Mouse (Mus musculus): ENCODE data around the gene Cuedc1. TPM values are rescaled to one million over a fixed set of nuclear protein-coding genes. Genes with fewer than 3 reads are reported as not detected.

The Cuedc1 gene
- polyA plus RNA-seq, 1 experiment from 2014 or later, result 27.1 TPM

DNA sequence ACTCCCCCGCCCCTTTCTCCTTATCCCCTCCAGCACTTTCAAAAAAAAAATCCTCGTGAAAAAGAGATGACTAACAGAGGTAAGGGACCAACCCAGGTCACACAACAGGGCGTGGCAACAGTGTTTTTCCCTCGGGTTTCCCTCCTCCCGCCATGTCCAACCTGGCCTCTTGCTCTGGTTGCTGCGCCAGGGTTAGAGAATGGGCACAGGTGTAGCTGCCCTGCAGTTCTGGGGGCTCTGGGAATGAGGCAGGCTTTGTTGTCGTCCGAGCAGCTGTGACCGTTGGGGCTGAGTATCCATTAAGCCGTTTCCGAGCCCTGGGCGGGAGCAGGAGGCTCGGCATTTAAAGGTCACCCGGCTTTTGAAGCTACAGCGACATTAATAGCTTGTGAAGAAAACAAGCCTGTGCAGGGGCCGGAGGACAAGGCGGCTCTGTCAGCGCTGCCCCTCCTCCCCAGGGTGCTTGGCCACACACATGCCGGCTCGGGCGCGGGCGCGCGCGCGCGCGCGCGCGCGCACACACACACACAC, 63.3 kb downstream of the Cuedc1 start:
- peaks cover 12% of the 10 kb centered on the region; the same call in 1 of the 2 replicates for H3K36me3 ChIP-seq
- DNase-seq (ENCODE audit: low spot score), result peak; percentile 88
- H3K27ac ChIP-seq, result peak overlapping the region; percentile 92
- H3K4me1 ChIP-seq (replicated peaks), result peaks cover 86% of the 10 kb centered on the region
- peaks cover 12% of the 10 kb centered on the region for H3K27me3 ChIP-seq (ENCODE audit: insufficient read depth, poor library complexity, severe bottlenecking)
- H3K9me3 ChIP-seq, result no peaks in the 10 kb centered on the region
- H3K4me3 ChIP-seq, result peak overlapping the region; percentile 51
- WGBS, result 0% methylated on average over 20 of the region's 33 CpGs

- peak overlapping the region; percentile 92 for H3K27ac ChIP-seq
- H3K4me1 ChIP-seq (replicated peaks), result peaks cover 84% of the 10 kb centered on the region
- H3K9me3 ChIP-seq, result no peaks in the 10 kb centered on the region
- under 1% methylated on average over 15 of the region's 15 CpGs for WGBS
- peaks cover 12% of the 10 kb centered on the region; the same call in 1 of the 2 replicates for H3K36me3 ChIP-seq
- H3K4me3 ChIP-seq, result peak overlapping the region; percentile 51
- peaks cover 12% of the 10 kb centered on the region for H3K27me3 ChIP-seq (ENCODE audit: insufficient read depth, poor library complexity, severe bottlenecking)
- DNase-seq (ENCODE audit: low spot score), result peak; percentile 91
Measured at GRCm38 (mm10) chr11:88161651-88162362, 63.9 kb downstream of the Cuedc1 start.

- Histone ChIP-seq H3K36me3 (peaks cover 12% of the 10 kb centered on the region; the same call in 1 of the 2 replicates), H3K27ac (peak overlapping the region; percentile 78), H3K4me1 (replicated peaks) (peaks cover 81% of the 10 kb centered on the region), H3K4me3 (no peak overlapping the region), H3K9me3 (no peaks in the 10 kb centered on the region), H3K27me3 (ENCODE audit: insufficient read depth, poor library complexity, severe bottlenecking) (peaks cover 12% of the 10 kb centered on the region)
- WGBS, result 49% methylated on average over 4 of the region's 4 CpGs
- DNase-seq (ENCODE audit: low spot score), result no peak
Measured at GRCm38 (mm10) chr11:88162740-88163139, 64.9 kb downstream of the Cuedc1 start.

GRCm38 (mm10) chr11:88164213-88164723, 66.4 kb downstream of the Cuedc1 start:
- no peaks in the 10 kb centered on the region for H3K9me3 ChIP-seq
- peaks cover 84% of the 10 kb centered on the region for H3K4me1 ChIP-seq (replicated peaks)
- no peak for DNase-seq (ENCODE audit: low spot score)
- peaks cover 12% of the 10 kb centered on the region; the same call in 1 of the 2 replicates for H3K36me3 ChIP-seq
- H3K27ac ChIP-seq, result peak overlapping the region; percentile 77
- H3K4me3 ChIP-seq, result 0 out of 2 replicates have a peak overlapping the region, but pooled peaks have one; percentile 2
- peaks cover 19% of the 10 kb centered on the region for H3K27me3 ChIP-seq (ENCODE audit: insufficient read depth, poor library complexity, severe bottlenecking)
- WGBS, result 88% methylated on average over 7 of the region's 7 CpGs

DNA sequence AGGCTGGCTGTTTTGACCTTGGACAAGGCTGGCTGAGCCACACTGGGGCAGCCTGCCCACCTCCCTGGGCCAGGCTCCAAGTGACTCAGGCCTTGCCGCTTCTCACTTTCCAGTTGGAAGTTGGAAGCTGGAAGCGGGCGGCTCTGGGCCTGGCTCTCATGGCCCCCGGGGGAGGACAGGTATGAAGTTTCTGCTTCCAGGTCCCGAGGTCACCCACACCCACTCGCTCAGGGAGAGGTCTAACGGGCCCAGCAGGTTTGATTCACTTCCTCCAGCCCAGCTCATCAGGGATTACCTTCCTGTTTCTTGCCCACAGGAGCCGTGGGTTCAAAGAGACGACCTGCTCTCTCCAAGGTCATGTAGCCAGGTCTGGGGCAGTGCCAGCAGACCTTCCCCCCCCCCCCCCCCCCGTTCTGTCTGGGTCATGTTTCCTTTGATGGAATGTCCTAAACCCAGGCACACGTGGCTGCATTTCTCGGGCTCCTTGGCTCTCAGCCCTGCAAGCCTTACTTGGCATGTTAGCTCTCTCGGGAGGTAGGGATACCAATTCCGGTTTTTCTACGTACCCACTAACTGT, 67.0 kb downstream of the Cuedc1 start:
- H3K9me3 ChIP-seq, result no peaks in the 10 kb centered on the region
- no peak for DNase-seq (ENCODE audit: low spot score)
- 0 out of 2 replicates have a peak overlapping the region, but pooled peaks have one; percentile 2 for H3K4me3 ChIP-seq
- peaks cover 17% of the 10 kb centered on the region; the same call in 1 of the 2 replicates for H3K36me3 ChIP-seq
- H3K27me3 ChIP-seq (ENCODE audit: insufficient read depth, poor library complexity, severe bottlenecking), result peaks cover 19% of the 10 kb centered on the region
- H3K27ac ChIP-seq, result peak overlapping the region; percentile 77
- H3K4me1 ChIP-seq (replicated peaks), result peaks cover 84% of the 10 kb centered on the region
- 48% methylated on average over 15 of the region's 15 CpGs for WGBS

GRCm38 (mm10) chr11:88165683-88166364, 68.0 kb downstream of the Cuedc1 start:
- Histone ChIP-seq H3K4me3 (no peak overlapping the region), H3K4me1 (replicated peaks) (peaks cover 84% of the 10 kb centered on the region), H3K9me3 (no peaks in the 10 kb centered on the region), H3K27ac (peak overlapping the region; percentile 75), H3K27me3 (ENCODE audit: insufficient read depth, poor library complexity, severe bottlenecking) (peaks cover 28% of the 10 kb centered on the region), H3K36me3 (peaks cover 20% of the 10 kb centered on the region; the same call in 1 of the 2 replicates)
- WGBS, result 75% methylated on average over 10 of the region's 10 CpGs
- DNase-seq (ENCODE audit: low spot score), result no peak

DNA sequence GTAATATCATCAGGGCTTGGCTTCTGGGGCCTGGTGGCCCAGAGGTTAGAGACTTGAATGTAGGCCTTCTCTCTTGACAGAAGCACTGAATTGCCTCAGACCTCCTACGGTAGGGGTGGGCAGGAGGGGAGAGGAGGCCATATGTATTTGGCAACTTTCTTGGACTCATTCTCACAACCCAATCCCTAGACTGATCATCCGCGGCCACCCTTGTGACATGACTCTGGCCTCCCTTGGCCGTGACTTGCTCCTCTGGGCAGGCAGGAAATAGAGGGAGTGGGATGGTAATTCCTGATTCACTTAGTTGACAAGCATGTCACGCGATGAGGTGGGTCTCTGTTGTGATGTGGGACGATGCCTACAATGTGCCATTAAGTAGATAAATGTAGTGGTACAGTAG, 68.6 kb downstream of the Cuedc1 start:
- DNase-seq (ENCODE audit: low spot score), result no peak
- WGBS, result 89% methylated on average over 7 of the region's 7 CpGs
- H3K4me1 ChIP-seq (replicated peaks), result peaks cover 84% of the 10 kb centered on the region
- H3K4me3 ChIP-seq, result no peak overlapping the region
- peak overlapping the region; percentile 75; the same call in 1 of the 2 replicates for H3K27ac ChIP-seq
- H3K27me3 ChIP-seq (ENCODE audit: insufficient read depth, poor library complexity, severe bottlenecking), result peaks cover 34% of the 10 kb centered on the region
- peaks cover 20% of the 10 kb centered on the region; the same call in 1 of the 2 replicates for H3K36me3 ChIP-seq
- H3K9me3 ChIP-seq, result no peaks in the 10 kb centered on the region

DNA sequence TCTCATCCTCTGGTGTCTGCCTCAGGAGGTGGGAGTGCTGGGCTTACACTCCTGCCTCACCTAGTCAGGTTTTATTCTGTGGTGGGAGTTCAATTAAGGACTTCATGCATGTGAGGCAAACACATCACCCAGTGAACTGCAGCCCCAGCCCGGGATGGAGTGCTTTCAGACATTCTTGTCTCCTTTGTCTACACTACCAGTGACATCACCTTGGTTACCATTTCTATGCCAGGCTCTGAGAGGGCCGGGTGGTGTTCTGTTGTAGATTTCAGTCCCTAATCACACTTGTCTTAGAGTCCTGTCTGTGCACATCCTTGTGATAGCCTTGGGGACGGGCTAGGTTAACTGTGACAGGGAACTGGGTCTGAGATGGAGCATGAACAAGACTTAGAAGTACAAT, 70.8 kb downstream of the Cuedc1 start:
- Histone ChIP-seq H3K4me1 (replicated peaks) (peaks cover 86% of the 10 kb centered on the region), H3K9me3 (no peaks in the 10 kb centered on the region), H3K27ac (peak overlapping the region; percentile 59), H3K27me3 (ENCODE audit: insufficient read depth, poor library complexity, severe bottlenecking) (peaks cover 40% of the 10 kb centered on the region), H3K4me3 (no peak overlapping the region), H3K36me3 (peaks cover 19% of the 10 kb centered on the region; the same call in 1 of the 2 replicates)
- no peak for DNase-seq (ENCODE audit: low spot score)
- WGBS, result 34% methylated on average over 3 of the region's 3 CpGs

DNA sequence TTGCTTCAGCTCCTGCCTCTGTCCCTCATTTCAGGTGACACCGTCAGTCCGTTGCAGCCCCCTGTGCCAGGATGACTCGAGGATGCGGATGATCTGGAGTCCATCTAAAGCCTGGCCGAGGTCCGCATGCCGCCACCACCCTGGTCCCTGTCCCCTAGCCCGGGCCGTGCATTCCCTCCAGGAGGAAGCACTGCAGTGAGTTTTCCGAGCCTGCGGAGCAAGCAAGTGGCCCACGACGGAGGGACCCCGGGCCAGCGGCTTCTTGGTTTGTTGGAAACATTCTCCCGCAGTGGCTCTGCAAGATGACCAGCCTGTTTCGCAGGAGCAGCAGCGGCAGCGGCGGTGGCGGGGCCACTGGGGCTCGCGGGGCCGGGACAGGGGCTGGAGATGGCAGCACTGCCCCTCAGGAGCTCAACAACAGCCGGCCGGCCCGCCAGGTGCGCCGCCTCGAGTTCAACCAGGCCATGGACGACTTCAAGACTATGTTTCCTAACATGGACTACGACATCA, 71.7 kb downstream of the Cuedc1 start:
- Histone ChIP-seq H3K36me3 (peaks cover 22% of the 10 kb centered on the region; the same call in 1 of the 2 replicates), H3K9me3 (no peaks in the 10 kb centered on the region), H3K27me3 (ENCODE audit: insufficient read depth, poor library complexity, severe bottlenecking) (peaks cover 40% of the 10 kb centered on the region), H3K4me3 (peak overlapping the region; percentile 30), H3K4me1 (replicated peaks) (peaks cover 86% of the 10 kb centered on the region), H3K27ac (peak overlapping the region; percentile 78)
- no peak for DNase-seq (ENCODE audit: low spot score)
- WGBS, result 15% methylated on average over 32 of the region's 32 CpGs

- H3K9me3 ChIP-seq, result no peaks in the 10 kb centered on the region
- 53% methylated on average over 3 of the region's 3 CpGs for WGBS
Measured at GRCm38 (mm10) chr11:88170606-88171005, 72.7 kb downstream of the Cuedc1 start.

DNA sequence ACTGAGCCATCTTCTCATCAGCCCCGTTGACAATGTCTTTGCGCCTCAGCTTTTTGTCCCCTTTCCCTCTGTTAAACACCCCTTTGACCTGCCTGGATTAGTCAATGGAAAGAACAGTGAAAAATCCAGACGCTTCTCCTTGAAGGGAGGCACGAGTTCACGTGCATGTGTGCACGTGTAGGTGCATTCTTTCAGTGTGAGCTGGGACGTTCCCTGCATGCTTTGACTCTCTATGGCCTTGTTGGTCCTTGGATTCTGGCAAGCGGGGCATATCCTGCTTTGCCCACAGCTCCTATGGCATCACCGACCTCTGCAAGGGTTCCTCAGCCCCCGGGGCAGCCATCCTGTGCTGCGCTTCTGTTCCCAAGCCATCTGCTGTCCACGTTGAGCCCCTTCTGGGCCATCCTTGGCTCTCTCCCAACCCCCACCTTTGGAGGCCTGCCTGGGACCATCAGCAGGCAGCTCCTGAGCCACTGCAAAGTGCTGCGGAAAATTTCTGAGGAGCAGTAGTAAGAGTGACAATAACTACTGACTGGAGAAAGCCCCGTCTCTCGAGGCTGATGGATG, 74.1 kb downstream of the Cuedc1 start:
- Histone ChIP-seq H3K4me1 (replicated peaks) (peaks cover 68% of the 10 kb centered on the region), H3K9me3 (no peaks in the 10 kb centered on the region), H3K36me3 (peaks cover 25% of the 10 kb centered on the region), H3K27me3 (ENCODE audit: insufficient read depth, poor library complexity, severe bottlenecking) (peaks cover 40% of the 10 kb centered on the region), H3K27ac (peak overlapping the region; percentile 81), H3K4me3 (no peak overlapping the region)
- WGBS, result 75% methylated on average over 15 of the region's 15 CpGs
- DNase-seq (ENCODE audit: low spot score), result no peak

More at GRCm38 (mm10) chr11:88170606-88171005, 72.7 kb downstream of the Cuedc1 start:
- no peak for DNase-seq (ENCODE audit: low spot score)
- Histone ChIP-seq H3K27me3 (ENCODE audit: insufficient read depth, poor library complexity, severe bottlenecking) (peaks cover 40% of the 10 kb centered on the region), H3K27ac (no peak overlapping the region), H3K4me1 (replicated peaks) (peaks cover 76% of the 10 kb centered on the region), H3K4me3 (no peak overlapping the region), H3K36me3 (peaks cover 22% of the 10 kb centered on the region; the same call in 1 of the 2 replicates)

Data from hindbrain, embryonic 10.5 days (tissue).